Mouse (Mus musculus) hindbrain, embryonic 10.5 days (tissue): ENCODE results near the gene Xdh. TPM values are rescaled to one million over a fixed set of nuclear protein-coding genes. Genes with fewer than 3 reads are reported as not detected.
"Not testable (repeated sequence)": the region's sequence is repeated elsewhere in the genome, so short reads cannot be mapped to it uniquely, and the experiment has no call there.

ENCODE experiments used
- DNase-seq: peaks from one replicate; pipeline ENCODE4 v3.0.0-alpha.2; 2017; ENCODE audit warnings: low spot score
- H3K27ac ChIP-seq: fragments of 300-500 bp; sonication (generic); 2 replicates; pipeline ENCODE4 v1.5.1; 2016; ENCODE audit warnings: mild to moderate bottlenecking, moderate library complexity
- H3K27me3 ChIP-seq: fragments of 300-500 bp; sonication (generic); 2 replicates; pipeline ENCODE4 v1.6.1; 2016; ENCODE audit warnings: mild to moderate bottlenecking; ENCODE audit not compliant: poor library complexity, insufficient read depth, severe bottlenecking
- H3K36me3 ChIP-seq: fragments of 300-500 bp; sonication (generic); 2 replicates; pipeline ENCODE4 v1.6.1; 2016; ENCODE audit warnings: mild to moderate bottlenecking, moderate library complexity
- H3K4me1 ChIP-seq: fragments of 300-500 bp; sonication (generic); replicated peaks from 2 replicates; pipeline ENCODE4 v1.6.1; 2016; ENCODE audit warnings: mild to moderate bottlenecking
- H3K4me3 ChIP-seq: fragments of 300-500 bp; sonication (generic); 2 replicates; pipeline ENCODE4 v1.5.1; 2016; ENCODE audit warnings: mild to moderate bottlenecking, moderate library complexity
- H3K9me3 ChIP-seq: fragments of 300-500 bp; sonication (generic); 2 replicates; pipeline ENCODE4 v1.6.1; 2016; ENCODE audit warnings: mild to moderate bottlenecking, moderate library complexity
- WGBS: fragments of 180-500 bp; shearing (Covaris S2); methylation state at CpG from one replicate; pipeline ENCODE4 v1.1.7; 2016; 5-methylcytosine and 5-hydroxymethylcytosine counted together
- polyA plus RNA-seq: library from polyadenylated mRNA; unstranded; fragments of >200 nt; fragmentation: Nextera tagmentation; extraction: Ambion mirVana; gene quantifications from 2 replicates; pipeline ENCODE4 v1.2.1, GENCODE M21; 2016

The Xdh gene
- polyA plus RNA-seq, 1 experiment from 2014 or later, result 0.22 TPM

GRCm38 (mm10) chr17:73853717-73854116 is 96.3 kb downstream of the Xdh start:
- WGBS, result 68% methylated on average over 4 of the region's 4 CpGs
- no peaks in the 10 kb centered on the region for H3K27me3 ChIP-seq

GRCm38 (mm10) chr17:73853041-73853440 is 97.0 kb downstream of the Xdh start:
- no peak for DNase-seq
- Histone ChIP-seq H3K4me1 (no peaks in the 10 kb centered on the region), H3K36me3 (no peaks in the 10 kb centered on the region), H3K27me3 (no peaks in the 10 kb centered on the region), H3K27ac (no peak overlapping the region), H3K4me3 (no peak overlapping the region), H3K9me3 (peaks cover 5% of the 10 kb centered on the region; the same call in 1 of the 2 replicates)
- WGBS, result 88% methylated on average over 11 of the region's 11 CpGs

More at GRCm38 (mm10) chr17:73853717-73854116, 96.3 kb downstream of the Xdh start:
- Histone ChIP-seq H3K27ac (no peak overlapping the region), H3K4me3 (no peak overlapping the region), H3K36me3 (no peaks in the 10 kb centered on the region), H3K4me1 (no peaks in the 10 kb centered on the region), H3K9me3 (peaks cover 5% of the 10 kb centered on the region; the same call in 1 of the 2 replicates)
- DNase-seq, result no peak

GRCm38 (mm10) chr17:73847399-73847798 is 102.6 kb downstream of the Xdh start:
- Histone ChIP-seq H3K9me3 (no peaks in the 10 kb centered on the region), H3K27me3 (no peaks in the 10 kb centered on the region), H3K4me3 (no peak overlapping the region), H3K27ac (no peak overlapping the region), H3K4me1 (no peaks in the 10 kb centered on the region), H3K36me3 (no peaks in the 10 kb centered on the region)
- DNase-seq, result no peak
- WGBS, result 89% methylated on average over 1 of the region's 1 CpGs

- H3K36me3 ChIP-seq, result no peaks in the 10 kb centered on the region
Observed at GRCm38 (mm10) chr17:73845632-73846031, 104.4 kb downstream of the Xdh start.

GRCm38 (mm10) chr17:73842963-73843362 is 107.0 kb downstream of the Xdh start:
- WGBS, result 82% methylated on average over 1 of the region's 1 CpGs
- Histone ChIP-seq H3K27me3 (no peaks in the 10 kb centered on the region), H3K4me1 (no peaks in the 10 kb centered on the region), H3K4me3 (no peak overlapping the region), H3K27ac (no peak overlapping the region), H3K36me3 (no peaks in the 10 kb centered on the region), H3K9me3 (no peaks in the 10 kb centered on the region)
- no peak for DNase-seq

More at GRCm38 (mm10) chr17:73845632-73846031, 104.4 kb downstream of the Xdh start:
- Histone ChIP-seq H3K27me3 (no peaks in the 10 kb centered on the region), H3K9me3 (no peaks in the 10 kb centered on the region), H3K27ac (no peak overlapping the region), H3K4me3 (no peak overlapping the region), H3K4me1 (no peaks in the 10 kb centered on the region)
- DNase-seq, result no peak
- WGBS, result 80% methylated on average over 3 of the region's 3 CpGs

- not testable (repeated sequence) for H3K4me1 ChIP-seq, H3K27me3 ChIP-seq, H3K27ac ChIP-seq, H3K4me3 ChIP-seq, H3K9me3 ChIP-seq, H3K36me3 ChIP-seq, DNase-seq
- WGBS, result 74% methylated on average over 1 of the region's 1 CpGs
Observed at GRCm38 (mm10) chr17:73839876-73840275, 110.1 kb downstream of the Xdh start.

- Histone ChIP-seq H3K27ac (no peak overlapping the region), H3K4me1 (no peaks in the 10 kb centered on the region), H3K27me3 (no peaks in the 10 kb centered on the region), H3K36me3 (no peaks in the 10 kb centered on the region), H3K9me3 (no peaks in the 10 kb centered on the region), H3K4me3 (no peak overlapping the region)
- WGBS, result 71% methylated on average over 3 of the region's 3 CpGs
- no peak for DNase-seq
Observed at GRCm38 (mm10) chr17:73839086-73839835, 110.7 kb downstream of the Xdh start.

GRCm38 (mm10) chr17:73837244-73837643 is 112.8 kb downstream of the Xdh start:
- WGBS, result 88% methylated on average over 4 of the region's 4 CpGs
- no peak overlapping the region for H3K27ac ChIP-seq

GRCm38 (mm10) chr17:73836601-73837000 is 113.4 kb downstream of the Xdh start:
- WGBS, result 93% methylated on average over 3 of the region's 3 CpGs
- DNase-seq, result no peak
- Histone ChIP-seq H3K27ac (no peak overlapping the region), H3K4me1 (no peaks in the 10 kb centered on the region), H3K9me3 (no peaks in the 10 kb centered on the region), H3K27me3 (no peaks in the 10 kb centered on the region), H3K4me3 (no peak overlapping the region), H3K36me3 (peaks cover under 1% of the 10 kb centered on the region; the same call in 1 of the 2 replicates)

More at GRCm38 (mm10) chr17:73837244-73837643, 112.8 kb downstream of the Xdh start:
- H3K9me3 ChIP-seq, result no peaks in the 10 kb centered on the region
- no peaks in the 10 kb centered on the region for H3K27me3 ChIP-seq
- no peaks in the 10 kb centered on the region for H3K4me1 ChIP-seq
- DNase-seq, result no peak
- H3K4me3 ChIP-seq, result no peak overlapping the region
- H3K36me3 ChIP-seq, result no peaks in the 10 kb centered on the region

Other genes with a start within 250 kb of the Xdh start
- 2.0 and 5.3 TPM in 2 replicates for gene Galnt14, start 239.7 kb downstream of the Xdh start, polyA plus RNA-seq
- 10.3 and 11.8 TPM in 2 replicates for gene Ehd3, start 146.1 kb downstream of the Xdh start, polyA plus RNA-seq
- not detected in 2 replicates for gene Srd5a2, start 97.7 kb upstream of the Xdh start, polyA plus RNA-seq